Mouse (Mus musculus) CD8-positive naive resting alpha-beta T cell, adult 2 months (primary cell): ENCODE data around the gene Col4a5.

Source experiments
- DNase-seq, 2 experiments: peaks; one replicate each; pipeline ENCODE4 v3.0.0; 2022; ENCODE audit warnings: low read depth in 2 of 2, low spot score in 2 of 2

The Col4a5 gene

GRCm38 (mm10) chrX:141475110-141475509 is at the start of gene Col4a5:
Gene Col4a5, plus strand, starts transcription at chrX:141475385.
- no peak for DNase-seq

DNA sequence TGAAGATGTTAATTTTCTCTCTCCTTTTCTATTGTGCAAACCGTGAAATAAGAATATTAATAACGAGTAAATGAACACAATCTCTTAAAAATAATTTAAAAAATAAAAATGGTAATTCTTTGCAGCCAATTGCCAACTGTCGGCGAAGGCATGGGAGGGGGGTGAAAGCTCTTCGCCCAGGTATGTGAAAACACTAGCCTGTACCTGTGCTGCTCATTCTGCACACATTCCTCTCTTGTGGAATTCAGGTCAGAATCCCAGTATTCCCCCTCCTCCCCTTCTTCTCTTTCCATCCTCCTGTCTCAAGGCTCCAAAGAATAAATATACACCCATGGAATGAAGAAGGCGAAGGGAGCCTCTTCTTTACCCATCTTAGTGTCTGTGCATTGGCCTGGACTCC is 38.4 kb upstream of the Col4a5 start:
- no peak for DNase-seq

DNA sequence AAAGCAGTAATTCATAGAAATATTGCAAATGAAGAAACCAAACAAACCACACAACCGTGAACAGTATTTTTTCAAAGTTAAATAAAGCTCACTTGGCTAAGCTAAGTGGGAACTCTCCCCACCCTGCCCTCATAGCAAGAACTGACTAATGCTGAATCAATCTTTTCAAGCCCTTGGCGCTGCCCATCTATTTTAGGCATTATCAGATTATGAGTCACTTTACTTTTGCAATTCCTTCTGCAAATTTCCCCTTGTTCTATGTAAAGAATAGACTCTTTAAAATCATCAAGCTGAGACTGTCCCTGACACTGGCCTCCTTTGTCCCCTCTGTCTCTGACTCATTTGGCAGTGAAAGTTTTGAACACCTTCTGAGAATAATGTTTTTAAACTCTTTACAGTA is 35.8 kb upstream of the Col4a5 start:
- DNase-seq, result no peak

GRCm38 (mm10) chrX:141447936-141448335 is 27.2 kb upstream of the Col4a5 start:
- no peak for DNase-seq

GRCm38 (mm10) chrX:141473470-141474302 is 1.5 kb upstream of the Col4a5 start, which contains the start of gene Col4a6:
Gene Col4a6, minus strand, starts transcription at chrX:141474076.
- no peak for DNase-seq

- no peak for DNase-seq
These were observed 562 bp downstream of the Col4a5 start for GRCm38 (mm10) chrX:141475566-141476327.

DNA sequence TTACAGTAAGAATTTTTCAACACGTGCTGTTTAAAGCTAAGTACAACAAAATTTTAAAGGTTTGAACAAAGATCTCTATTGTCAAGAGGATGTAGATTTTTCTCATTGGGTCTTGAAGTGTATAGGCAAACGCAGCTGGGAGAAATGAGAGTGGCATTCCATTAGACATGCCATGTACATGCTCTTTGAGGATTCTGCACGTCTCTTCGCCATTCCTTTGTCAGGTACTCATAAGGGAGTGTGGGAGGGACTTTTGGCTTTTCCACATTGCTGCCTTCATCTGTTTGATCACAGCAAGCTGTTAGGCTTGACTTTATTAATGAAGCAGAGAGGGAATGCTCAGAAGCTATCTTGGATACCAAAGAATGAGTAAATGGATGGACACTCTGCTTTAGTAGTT is 19.4 kb downstream of the Col4a5 start:
- DNase-seq, result no peak

DNA sequence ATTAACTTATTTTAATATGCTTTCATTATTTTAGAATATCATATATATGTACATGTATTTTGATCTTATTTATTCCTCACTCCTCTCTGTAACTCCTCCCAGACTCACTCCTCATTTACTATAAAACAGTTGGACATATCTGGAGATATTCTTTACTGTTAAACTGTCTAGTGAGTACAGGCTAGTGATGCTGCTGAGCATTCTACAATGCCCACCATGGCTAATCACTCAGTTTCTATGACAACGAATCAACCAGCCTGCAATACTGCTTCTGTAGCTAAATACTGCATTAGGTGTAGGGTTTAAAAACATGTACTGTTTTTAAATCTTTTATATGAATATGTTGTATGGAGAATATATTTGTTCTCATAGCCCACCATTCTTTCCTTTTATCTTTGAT is 27.9 kb downstream of the Col4a5 start:
- no peak for DNase-seq

- no peak for DNase-seq
These were observed 58.3 kb downstream of the Col4a5 start for GRCm38 (mm10) chrX:141533447-141533846.

GRCm38 (mm10) chrX:141547471-141547870 is 72.3 kb downstream of the Col4a5 start:
- no peak for DNase-seq

DNA sequence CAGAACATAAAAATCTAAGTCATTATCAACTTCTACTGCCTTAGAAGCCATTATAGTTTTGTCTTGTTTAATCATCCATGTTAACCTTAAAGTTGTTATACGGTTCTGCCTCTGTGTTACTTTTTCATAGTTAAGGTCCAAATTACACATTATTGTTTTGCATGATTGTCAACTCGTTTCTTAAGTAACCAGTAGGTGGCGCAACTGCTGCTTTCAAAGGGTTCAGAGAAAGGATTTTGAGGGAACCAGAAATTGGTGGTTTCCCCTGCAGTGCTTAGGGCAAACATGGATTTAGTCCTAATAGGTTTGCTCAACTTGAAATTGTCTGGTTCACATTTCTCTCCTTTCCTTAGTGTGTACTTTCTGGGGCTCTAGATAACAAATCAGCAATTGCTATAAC is 115.1 kb downstream of the Col4a5 start:
- no peak for DNase-seq

DNA sequence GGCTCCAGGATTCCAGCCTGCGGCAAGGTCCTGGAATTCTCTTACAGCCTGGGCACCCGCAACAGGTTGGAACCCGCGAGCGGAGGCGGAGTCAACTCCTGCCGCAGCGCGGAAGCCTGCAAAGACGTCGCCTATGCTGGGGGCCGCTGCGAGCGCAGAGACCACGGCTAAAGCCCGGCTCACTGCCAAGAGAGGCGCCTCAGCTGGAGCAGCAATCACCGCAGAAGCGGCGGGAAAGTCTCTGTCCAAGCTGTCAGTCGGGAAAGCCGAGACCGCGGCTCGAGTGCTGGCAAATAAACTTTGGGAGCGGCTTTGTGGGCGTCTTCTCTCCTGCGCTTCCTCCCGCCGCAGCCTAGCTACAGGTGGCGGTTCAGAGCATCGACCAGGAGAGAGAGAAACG is 246.5 kb downstream of the Col4a5 start:
- no peak for DNase-seq

GRCm38 (mm10) chrX:141723936-141724335 is 248.8 kb downstream of the Col4a5 start:
- DNase-seq, result no peak

GRCm38 (mm10) chrX:141724391-141724891 is 249.3 kb downstream of the Col4a5 start:
- no peak for DNase-seq

GRCm38 (mm10) chrX:141724937-141725918 is 250.0 kb downstream of the Col4a5 start, which contains the start of gene Irs4:
Gene Irs4, minus strand, starts transcription at chrX:141725263.
- DNase-seq, result no peak

DNA sequence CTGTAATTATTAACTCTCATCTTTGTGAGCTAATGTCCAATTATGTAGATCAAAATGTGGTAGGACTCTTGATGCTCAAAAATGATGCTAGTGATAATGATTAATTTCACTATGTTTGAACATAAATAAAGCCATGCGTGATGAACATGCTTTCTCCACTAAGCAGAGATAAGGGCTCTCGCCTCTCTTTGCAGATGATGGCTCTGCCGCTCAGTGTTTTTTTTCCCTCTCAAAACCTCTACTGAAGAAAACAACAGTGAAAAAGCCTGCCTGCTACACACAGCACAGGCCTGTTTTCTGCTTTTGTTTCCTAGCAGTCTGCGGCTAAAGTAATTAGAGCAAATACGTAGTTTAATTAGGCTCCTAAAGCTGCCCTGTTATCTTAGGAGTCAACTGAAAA is 254.4 kb downstream of the Col4a5 start:
- DNase-seq, result no peak
